Mouse (Mus musculus): ENCODE data around the gene Shisa9.

The Shisa9 gene

GRCm38 (mm10) chr16:12072573-12072972, 88.7 kb downstream of the Shisa9 start:
- no peak for DNase-seq (ENCODE audit: low read depth)

DNA sequence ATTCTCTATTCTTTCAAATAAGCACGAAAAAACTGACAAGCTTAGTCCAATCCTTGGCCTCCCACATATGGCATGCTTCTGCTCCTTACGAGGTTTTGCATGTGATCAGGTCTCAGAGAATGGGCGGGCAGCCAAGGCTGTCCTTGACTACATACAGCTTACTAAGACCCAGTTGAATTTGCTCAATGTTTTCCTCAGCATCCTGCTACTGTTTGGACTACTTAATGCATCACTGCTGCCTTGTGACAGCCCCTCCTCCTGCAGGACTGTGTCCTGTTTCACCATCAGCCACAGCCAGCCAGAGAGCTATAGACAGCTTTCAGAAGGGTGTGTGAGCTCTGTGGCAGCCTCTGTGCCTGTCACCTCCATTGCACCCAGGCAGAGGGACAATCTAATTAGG, 92.4 kb downstream of the Shisa9 start:
- DNase-seq (ENCODE audit: low read depth), result no peak

GRCm38 (mm10) chr16:12076700-12077099, 92.8 kb downstream of the Shisa9 start:
- no peak for DNase-seq (ENCODE audit: low read depth)

- no peak for DNase-seq (ENCODE audit: low read depth)
Measured at GRCm38 (mm10) chr16:12083082-12083481, 99.2 kb downstream of the Shisa9 start.

DNA sequence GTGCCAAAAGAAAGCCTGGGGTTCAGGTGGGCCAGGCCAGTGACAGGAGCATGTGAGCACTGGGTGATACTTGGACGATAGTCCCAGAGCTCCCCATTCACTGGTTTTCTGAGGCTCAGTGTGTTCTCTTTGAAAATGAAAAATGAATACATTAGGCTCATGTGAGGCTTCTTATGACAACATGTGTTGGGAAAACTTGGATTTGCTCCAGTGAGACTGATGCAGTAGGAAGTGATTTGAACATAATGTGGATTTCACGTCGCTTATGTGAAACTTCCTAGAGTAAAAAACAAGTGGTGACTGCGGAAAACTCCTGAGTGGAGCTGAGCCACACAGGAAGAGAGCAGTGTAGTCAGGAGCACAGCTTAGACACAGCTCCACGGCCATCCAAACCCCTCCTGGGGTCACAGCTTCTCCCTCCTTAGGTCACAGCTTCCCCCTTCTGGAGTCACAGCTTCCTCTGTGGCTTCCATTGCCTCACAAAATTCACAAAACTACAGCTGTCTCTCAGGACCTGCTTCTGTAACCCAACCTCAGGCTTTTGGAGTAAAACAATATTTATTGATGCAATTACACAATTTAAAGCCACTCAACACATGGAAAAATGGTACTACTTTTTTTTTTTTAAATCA, 106.8 kb downstream of the Shisa9 start:
- no peak for DNase-seq (ENCODE audit: low read depth)

DNA sequence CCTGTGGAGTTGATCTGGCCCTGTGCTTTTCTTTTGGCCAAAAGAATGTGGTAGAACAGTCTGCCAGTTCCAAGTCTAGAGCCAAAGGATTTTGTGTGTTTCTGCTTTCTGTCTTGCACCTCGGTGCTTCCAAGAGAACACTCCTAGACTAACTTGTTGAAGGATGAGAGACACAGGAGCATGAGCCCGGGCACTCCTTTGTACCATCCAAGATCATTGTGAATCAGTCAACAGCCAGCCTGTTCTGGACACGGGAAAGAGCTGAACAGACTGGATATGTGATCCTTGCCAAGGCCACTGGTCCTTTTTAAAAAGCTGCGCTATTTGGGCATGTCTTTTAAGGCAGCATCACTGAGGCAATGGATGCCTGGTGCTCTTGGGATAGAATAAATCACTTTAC, 109.3 kb downstream of the Shisa9 start:
- DNase-seq (ENCODE audit: low read depth), result no peak

DNA sequence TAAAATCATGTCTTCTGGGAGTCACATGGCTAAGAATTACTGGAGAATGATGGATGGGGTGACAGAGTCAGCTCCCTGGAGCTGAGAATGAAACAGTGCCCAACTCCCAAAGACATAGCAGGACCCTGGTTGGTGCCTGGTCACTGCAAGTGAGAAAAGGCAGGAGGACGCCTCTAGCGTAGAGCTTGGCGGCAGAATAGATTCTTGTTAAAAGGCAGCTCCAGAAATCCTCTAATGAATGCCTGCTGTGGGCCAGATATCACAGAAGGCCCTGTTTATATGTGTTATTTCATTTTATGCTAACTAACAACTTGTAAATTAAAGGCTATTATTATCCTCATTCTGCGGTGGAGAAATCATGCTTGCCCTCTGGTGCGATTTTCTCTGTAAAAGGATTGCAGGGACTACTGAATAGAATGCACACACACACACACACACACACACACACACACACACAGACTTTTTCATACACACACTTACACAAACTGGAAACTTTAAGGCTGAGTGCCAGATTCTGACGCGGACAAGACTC, 110.9 kb downstream of the Shisa9 start:
- no peak for DNase-seq (ENCODE audit: low read depth)

DNA sequence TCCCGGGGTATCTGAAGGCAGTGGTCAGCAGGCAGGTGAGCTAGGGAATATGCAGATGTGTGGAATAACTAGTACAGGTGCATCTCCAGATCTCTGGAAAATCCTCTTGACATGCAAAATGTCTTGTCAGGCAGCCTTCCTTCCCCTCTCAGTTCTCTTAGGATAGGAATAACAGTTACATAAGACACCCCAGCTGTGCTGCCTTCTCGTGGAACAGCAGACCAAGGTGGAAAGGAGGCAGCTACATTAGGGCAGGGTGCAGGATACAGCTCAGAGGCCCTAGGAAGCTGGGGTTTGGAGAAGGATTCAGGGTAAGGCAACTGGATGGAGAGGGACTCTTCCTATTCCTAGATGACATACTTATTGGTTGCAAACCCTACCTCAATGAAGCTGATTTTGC, 111.5 kb downstream of the Shisa9 start:
- no peak for DNase-seq (ENCODE audit: low read depth)

GRCm38 (mm10) chr16:12108436-12108835, 124.5 kb downstream of the Shisa9 start:
- DNase-seq (ENCODE audit: low read depth), result no peak

- DNase-seq (ENCODE audit: low read depth), result no peak
Measured at GRCm38 (mm10) chr16:12110851-12111437, 127.0 kb downstream of the Shisa9 start.

DNA sequence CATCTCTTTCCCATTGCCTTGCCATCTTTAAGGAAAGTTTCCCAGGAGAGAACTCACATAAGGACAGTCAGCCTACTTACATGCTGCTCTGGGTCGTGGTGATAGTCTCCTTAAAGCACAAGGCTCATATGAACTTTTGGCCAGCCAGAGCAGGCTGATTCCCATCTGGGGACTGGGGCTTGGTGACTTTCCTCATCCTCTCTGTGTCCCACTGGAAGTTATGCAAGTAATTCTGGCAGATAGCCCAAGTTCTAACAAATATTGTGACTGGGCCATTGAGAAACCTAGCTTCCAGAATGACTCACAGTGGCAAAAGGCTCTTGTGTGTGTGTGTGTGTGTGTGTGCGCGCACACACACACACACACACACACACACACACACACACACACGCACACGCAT, 130.5 kb downstream of the Shisa9 start:
- DNase-seq (ENCODE audit: low read depth), result no peak

- no peak for DNase-seq (ENCODE audit: low read depth)
Measured at GRCm38 (mm10) chr16:12115040-12115856, 131.3 kb downstream of the Shisa9 start.

DNA sequence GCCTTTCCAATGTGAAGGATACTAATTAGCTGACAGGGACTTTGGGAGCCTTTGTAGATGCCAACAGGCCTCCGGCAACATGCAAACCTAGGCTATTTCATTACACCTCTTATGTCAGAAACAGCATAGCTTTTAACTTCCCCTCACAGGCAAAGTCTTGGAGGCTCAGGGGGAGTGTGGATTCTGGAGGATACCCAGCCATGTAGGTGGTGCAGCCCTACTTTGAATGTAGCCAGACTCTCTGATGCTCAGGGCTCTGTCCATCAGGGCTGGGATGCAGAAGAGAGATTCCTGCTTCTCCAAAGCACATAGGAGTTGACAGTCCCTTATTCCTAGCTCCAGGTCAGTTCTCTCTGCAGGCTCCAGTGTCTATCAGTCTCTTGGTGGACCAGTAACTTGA, 133.0 kb downstream of the Shisa9 start:
- DNase-seq (ENCODE audit: low read depth), result no peak

- DNase-seq (ENCODE audit: low read depth), result no peak
Measured at GRCm38 (mm10) chr16:12119463-12119862, 135.6 kb downstream of the Shisa9 start.

GRCm38 (mm10) chr16:12129782-12130181, 145.9 kb downstream of the Shisa9 start:
- DNase-seq (ENCODE audit: low read depth), result no peak

- DNase-seq (ENCODE audit: low read depth), result no peak
Measured at GRCm38 (mm10) chr16:12146666-12147065, 162.8 kb downstream of the Shisa9 start.

DNA sequence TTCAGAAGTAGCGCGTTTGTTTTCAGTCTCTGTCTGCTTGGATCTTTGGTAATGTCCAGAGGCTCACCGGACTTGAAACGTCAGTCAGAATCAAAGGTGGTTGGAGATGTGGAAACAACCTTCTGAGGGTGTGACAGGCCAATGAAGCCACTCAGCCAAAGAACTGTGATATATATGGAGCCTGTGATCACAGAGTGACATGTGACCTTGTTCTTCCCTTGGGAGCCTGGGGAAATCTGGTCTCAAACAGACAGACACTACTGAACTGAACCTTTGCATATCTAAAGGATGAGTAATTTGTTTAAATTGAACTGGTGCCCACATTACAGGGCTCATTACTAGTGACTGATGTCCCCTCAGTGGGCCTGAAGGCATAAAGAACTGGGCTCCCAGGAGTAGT, 168.1 kb downstream of the Shisa9 start:
- no peak for DNase-seq (ENCODE audit: low read depth)

GRCm38 (mm10) chr16:12154476-12154875, 170.6 kb downstream of the Shisa9 start:
- no peak for DNase-seq (ENCODE audit: low read depth)

DNA sequence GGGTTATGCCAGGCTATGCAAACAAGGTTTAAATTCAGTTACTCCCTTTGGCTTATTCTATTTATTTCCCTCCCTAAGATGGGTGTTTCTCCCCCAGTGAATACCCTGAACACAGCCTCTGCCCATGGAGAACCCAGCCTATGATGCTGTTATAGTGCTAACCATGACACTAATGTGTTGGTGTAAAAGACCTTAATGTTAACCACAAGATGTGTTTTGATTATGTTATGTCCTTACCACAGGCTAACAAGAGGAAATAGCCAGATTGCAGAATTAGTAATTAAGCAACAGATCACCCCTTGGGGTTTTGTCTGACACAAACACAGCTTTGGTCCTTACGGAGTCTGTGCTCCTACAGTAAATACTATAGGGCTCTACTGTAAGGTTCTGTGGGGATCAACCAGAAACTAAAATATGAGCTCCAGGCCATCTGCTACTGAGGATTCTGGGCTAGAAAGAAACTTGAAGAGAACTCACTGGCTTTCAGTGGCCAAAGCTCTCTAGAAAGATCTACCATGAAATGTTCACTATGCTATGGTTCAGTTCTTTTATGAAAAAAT, 189.6 kb downstream of the Shisa9 start:
- no peak for DNase-seq (ENCODE audit: low read depth)

DNA sequence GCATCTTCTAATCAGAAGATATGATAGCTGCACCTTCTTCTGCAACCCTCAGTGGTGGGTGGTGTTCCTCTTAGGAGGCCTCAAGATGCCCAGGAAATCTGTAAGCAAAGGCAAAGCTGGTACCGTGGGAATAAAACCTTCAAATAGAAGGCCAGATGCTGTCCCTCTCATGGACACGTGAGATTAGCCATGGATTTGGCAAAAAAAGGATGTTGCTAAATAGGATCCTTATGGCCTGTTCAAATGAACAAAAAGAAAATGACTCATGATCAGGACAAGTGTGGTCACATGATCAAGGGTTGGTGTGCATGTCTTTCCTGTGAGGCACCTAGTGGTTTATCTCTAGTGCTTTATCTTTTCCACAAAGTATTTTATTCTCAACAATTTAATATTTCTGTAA, 194.1 kb downstream of the Shisa9 start:
- no peak for DNase-seq (ENCODE audit: low read depth)

DNA sequence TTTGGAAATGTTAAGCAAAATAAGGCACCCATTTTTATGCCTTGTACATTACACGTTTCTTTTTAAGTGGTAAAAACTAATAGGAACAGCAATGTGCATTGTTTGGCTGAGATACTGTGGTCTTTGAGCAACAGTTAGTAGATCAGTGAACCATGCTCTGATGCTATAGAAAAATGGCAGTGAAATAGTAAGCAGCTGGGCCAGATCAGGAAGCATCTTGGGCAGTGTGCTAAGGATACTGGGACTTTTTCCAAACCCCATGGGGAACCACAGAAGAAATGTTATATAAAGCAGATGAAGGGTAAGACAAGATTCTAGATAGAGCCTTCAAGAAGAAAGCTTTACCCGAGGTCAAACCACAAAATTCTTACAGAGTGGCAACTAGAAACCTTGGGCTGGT, 205.8 kb downstream of the Shisa9 start:
- no peak for DNase-seq (ENCODE audit: low read depth)

- no peak for DNase-seq (ENCODE audit: low read depth)
Measured at GRCm38 (mm10) chr16:12196841-12197240, 212.9 kb downstream of the Shisa9 start.

DNA sequence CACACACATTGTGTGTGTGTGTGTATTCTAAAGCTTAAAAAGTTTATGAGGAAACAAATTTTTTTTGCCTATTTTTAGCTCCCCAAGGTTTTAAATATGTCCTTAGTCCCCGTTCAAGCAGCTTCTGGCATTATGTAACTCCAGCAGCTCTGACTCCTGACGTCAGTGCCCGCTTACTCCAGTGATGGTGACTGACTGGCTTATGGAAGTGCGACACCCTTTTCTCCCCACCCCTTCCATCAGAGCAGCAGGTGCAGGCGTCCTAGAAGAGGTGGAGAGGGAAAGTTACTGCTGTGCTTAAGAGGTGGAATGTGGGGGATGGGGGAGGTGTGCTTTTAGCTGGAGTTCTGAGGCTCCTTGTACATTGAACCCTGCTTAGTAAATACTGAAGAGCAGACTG, 213.7 kb downstream of the Shisa9 start:
- DNase-seq (ENCODE audit: low read depth), result no peak
